Mouse (Mus musculus) heart, postnatal 0 days (tissue): ENCODE results near the gene 9430097D07Rik.

ENCODE experiments used
- CTCF ChIP-seq: IDR thresholded peaks from 2 replicates; pipeline ENCODE4 v1.5.1; 2016; ENCODE audit warnings: antibody characterized with exemption, control low read depth, low read depth
- EP300 ChIP-seq: IDR thresholded peaks from 2 replicates; pipeline ENCODE4 v1.6.1; 2016; ENCODE audit warnings: antibody characterized with exemption, low read depth

GRCm38 (mm10) chr2:32555484-32555883 is 20.0 kb downstream of the 9430097D07Rik start:
- TF ChIP-seq EP300 (no peak), CTCF (no peak)
